Mouse (Mus musculus): ENCODE data around the gene Lhpp. TPM values are rescaled to one million over a fixed set of nuclear protein-coding genes. Genes with fewer than 3 reads are reported as not detected.

The Lhpp gene
- polyA plus RNA-seq, 1 experiment from 2014 or later = 15.1 TPM

Other genes starting within 250 kb of the Lhpp start
- 134 and 137 TPM in 2 replicates for gene Oat, start 34.2 kb upstream of the Lhpp start, polyA plus RNA-seq (2014; fragmentation: Nextera tagmentation; extraction: Ambion mirVana)
- 0.36 TPM in 1 of 2 replicates, not detected in the other for gene Nkx1-2, start 11.0 kb upstream of the Lhpp start, polyA plus RNA-seq (2014; fragmentation: Nextera tagmentation; extraction: Ambion mirVana)
- 44.3 and 45.5 TPM in 2 replicates for gene Fam53b, start 203.2 kb downstream of the Lhpp start, polyA plus RNA-seq (2014; fragmentation: Nextera tagmentation; extraction: Ambion mirVana)
- 80.7 and 91.7 TPM in 2 replicates for gene Eef1akmt2, start 242.0 kb downstream of the Lhpp start, polyA plus RNA-seq (2014; fragmentation: Nextera tagmentation; extraction: Ambion mirVana)
- gene Abraxas2, start 248.6 kb downstream of the Lhpp start, polyA plus RNA-seq (2014; fragmentation: Nextera tagmentation; extraction: Ambion mirVana) = 34.9 and 40.6 TPM in 2 replicates